Mouse (Mus musculus) intestine, embryonic 14.5 days (tissue): ENCODE results near the gene Dnali1. TPM values are rescaled to one million over a fixed set of nuclear protein-coding genes. Genes with fewer than 3 reads are reported as not detected.

Experiments used
- ATAC-seq: fragments of 200-750 bp; cut with Nextera tagmentation; replicated peaks from 2 replicates; pipeline ENCODE4 v1.8.0; 2017; ENCODE audit warnings: low read depth, moderate number of reproducible peaks, moderate TSS enrichment, moderate library complexity; ENCODE audit not compliant: low FRiP score, low TSS enrichment
- DNase-seq: peaks from one replicate; pipeline ENCODE4 v3.0.0-alpha.2; 2018; ENCODE audit warnings: low spot score
- H3K27ac ChIP-seq: fragments of 300-500 bp; sonication (generic); 2 replicates; pipeline ENCODE4 v1.5.1; 2014; ENCODE audit warnings: low read depth, mild to moderate bottlenecking, control low read depth
- H3K27me3 ChIP-seq: fragments of 300-500 bp; sonication (generic); replicated peaks from 2 replicates; pipeline ENCODE4 v1.6.1; 2014; ENCODE audit warnings: low read length, control low read depth; ENCODE audit not compliant: control insufficient read depth, insufficient read depth
- H3K36me3 ChIP-seq: fragments of 300-500 bp; sonication (generic); 2 replicates; pipeline ENCODE4 v1.6.1; 2014; ENCODE audit warnings: low read length, control low read depth; ENCODE audit not compliant: control insufficient read depth, insufficient read depth
- H3K4me1 ChIP-seq: fragments of 300-500 bp; sonication (generic); replicated peaks from 2 replicates; pipeline ENCODE4 v1.6.1; 2014; ENCODE audit warnings: low read length, control low read depth, mixed read lengths; ENCODE audit not compliant: control insufficient read depth, insufficient read depth
- H3K4me2 ChIP-seq: fragments of 300-500 bp; sonication (generic); 2 replicates; pipeline ENCODE4 v1.6.1; 2014; ENCODE audit warnings: low read length
- H3K4me3 ChIP-seq: fragments of 300-500 bp; sonication (generic); 2 replicates; pipeline ENCODE4 v1.5.1; 2014; ENCODE audit warnings: low read depth, low read length, control low read depth, mixed read lengths
- H3K9ac ChIP-seq: fragments of 300-500 bp; sonication (generic); 2 replicates; pipeline ENCODE4 v1.6.1; 2014; ENCODE audit warnings: mild to moderate bottlenecking, low read length
- H3K9me3 ChIP-seq: fragments of 300-500 bp; sonication (generic); 2 replicates; pipeline ENCODE4 v1.6.1; 2016; ENCODE audit warnings: low read length, control low read depth; ENCODE audit not compliant: control insufficient read depth
- WGBS: fragments of 180-500 bp; shearing (Covaris S2); extraction: QIAGEN DNeasy Blood & Tissue Kit; methylation state at CpG from one replicate; pipeline ENCODE4 v1.1.7; 2014; 5-methylcytosine and 5-hydroxymethylcytosine counted together
- polyA plus RNA-seq: library from polyadenylated mRNA; unstranded; fragments of >200 nt; fragmentation: Nextera tagmentation; extraction: Ambion mirVana; gene quantifications from 2 replicates; pipeline ENCODE4 v1.2.1, GENCODE M21; 2014

Gene Dnali1
- polyA plus RNA-seq, 1 experiment from 2014 or later, result 0.14 TPM

GRCm38 (mm10) chr4:125093031-125093430, 27.5 kb upstream of the Dnali1 start:
- peaks cover 41% of the 10 kb centered on the region for H3K36me3 ChIP-seq
- 88% methylated on average over 5 of the region's 5 CpGs for WGBS

GRCm38 (mm10) chr4:125085346-125085841, 19.9 kb upstream of the Dnali1 start:
- H3K36me3 ChIP-seq, result peaks cover 39% of the 10 kb centered on the region
- no peaks in the 10 kb centered on the region for H3K27me3 ChIP-seq
- peak overlapping the region; percentile 74 for H3K9ac ChIP-seq
- 0% methylated on average over 45 of the region's 45 CpGs for WGBS
- H3K27ac ChIP-seq, result peak overlapping the region; percentile 93
- peak overlapping the region; percentile 84 for H3K4me2 ChIP-seq
- peaks cover 11% of the 10 kb centered on the region for H3K4me1 ChIP-seq
- no peaks in the 10 kb centered on the region for H3K9me3 ChIP-seq
- ATAC-seq (peak; percentile 95), DNase-seq (no peak)
- H3K4me3 ChIP-seq, result peak overlapping the region; percentile 68

More at GRCm38 (mm10) chr4:125093031-125093430, 27.5 kb upstream of the Dnali1 start:
- Histone ChIP-seq H3K4me3 (no peak overlapping the region), H3K9ac (no peak overlapping the region), H3K9me3 (no peaks in the 10 kb centered on the region), H3K27ac (no peak overlapping the region), H3K4me2 (no peak overlapping the region), H3K4me1 (no peaks in the 10 kb centered on the region), H3K27me3 (no peaks in the 10 kb centered on the region)
- DNase-seq (no peak), ATAC-seq (no peak)

- no peaks in the 10 kb centered on the region for H3K27me3 ChIP-seq
- DNase-seq, result peak; percentile 97
- H3K9me3 ChIP-seq, result no peaks in the 10 kb centered on the region
- peak within 1 kb of the TSS; percentile 84 for H3K4me2 ChIP-seq
- H3K36me3 ChIP-seq, result peaks cover 32% of the 10 kb centered on the region
- peak within 1 kb of the TSS; percentile 68 for H3K4me3 ChIP-seq
- peaks cover 11% of the 10 kb centered on the region for H3K4me1 ChIP-seq
- 2% methylated on average over 50 of the region's 63 CpGs for WGBS
- H3K27ac ChIP-seq, result peak within 1 kb of the TSS; percentile 93
- H3K9ac ChIP-seq, result peak within 1 kb of the TSS; percentile 74
- peak; percentile 92 for ATAC-seq
Measured at GRCm38 (mm10) chr4:125084403-125085345, 19.2 kb upstream of the Dnali1 start, which contains the start of gene Meaf6. Gene Meaf6 (plus strand): TSS chr4:125085134.

- Histone ChIP-seq H3K27ac (no peak overlapping the region), H3K27me3 (no peaks in the 10 kb centered on the region), H3K4me2 (no peak overlapping the region), H3K36me3 (peaks cover 29% of the 10 kb centered on the region), H3K4me3 (no peak overlapping the region), H3K9me3 (no peaks in the 10 kb centered on the region), H3K9ac (no peak overlapping the region), H3K4me1 (no peaks in the 10 kb centered on the region)
- DNase-seq (no peak), ATAC-seq (no peak)
- WGBS, result 87% methylated on average over 2 of the region's 2 CpGs
Measured at GRCm38 (mm10) chr4:125078698-125079097, 13.2 kb upstream of the Dnali1 start.

GRCm38 (mm10) chr4:125077700-125078099, 12.2 kb upstream of the Dnali1 start:
- no peaks in the 10 kb centered on the region for H3K27me3 ChIP-seq
- H3K9ac ChIP-seq, result no peak overlapping the region
- DNase-seq (no peak), ATAC-seq (peak; percentile 60)
- no peak overlapping the region for H3K4me3 ChIP-seq
- no peak overlapping the region for H3K4me2 ChIP-seq
- no peak overlapping the region for H3K27ac ChIP-seq
- peaks cover 39% of the 10 kb centered on the region for H3K36me3 ChIP-seq
- WGBS, result 81% methylated on average over 2 of the region's 2 CpGs
- H3K4me1 ChIP-seq, result no peaks in the 10 kb centered on the region
- no peaks in the 10 kb centered on the region for H3K9me3 ChIP-seq

- peak within 1 kb of the TSS; percentile 92 for H3K4me3 ChIP-seq
- no peaks in the 10 kb centered on the region for H3K9me3 ChIP-seq
- DNase-seq (peak; percentile 94), ATAC-seq (peak; percentile 92)
- H3K9ac ChIP-seq, result peak within 1 kb of the TSS; percentile 86
- peak within 1 kb of the TSS; percentile 69 for H3K4me2 ChIP-seq
- peaks cover 32% of the 10 kb centered on the region for H3K36me3 ChIP-seq
- under 1% methylated on average over 78 of the region's 78 CpGs for whole genome bisulfite sequencing
- peaks cover 12% of the 10 kb centered on the region for H3K4me1 ChIP-seq
- H3K27ac ChIP-seq, result peak within 1 kb of the TSS; percentile 54; the same call in 1 of the 2 replicates
- H3K27me3 ChIP-seq, result no peaks in the 10 kb centered on the region
Measured at GRCm38 (mm10) chr4:125066490-125067370, 1.2 kb upstream of the Dnali1 start, which contains the start of gene Snip1. Gene Snip1 (plus strand): TSS chr4:125066672.

- H3K36me3 ChIP-seq, result peaks cover 3% of the 10 kb centered on the region
- ATAC-seq (no peak), DNase-seq (no peak)
- no peaks in the 10 kb centered on the region for H3K27me3 ChIP-seq
- no peak overlapping the region for H3K9ac ChIP-seq
- peaks cover 12% of the 10 kb centered on the region for H3K4me1 ChIP-seq
- H3K4me2 ChIP-seq, result no peak overlapping the region
- H3K9me3 ChIP-seq, result no peaks in the 10 kb centered on the region
- H3K27ac ChIP-seq, result no peak overlapping the region
- H3K4me3 ChIP-seq, result no peak overlapping the region
- WGBS, result 64% methylated on average over 8 of the region's 8 CpGs
Measured at GRCm38 (mm10) chr4:125063829-125064228, 1.7 kb downstream of the Dnali1 start.

- ATAC-seq (peak; percentile 87), DNase-seq (peak; percentile 78)
- Histone ChIP-seq H3K4me2 (peak overlapping the region; percentile 46), H3K4me1 (no peaks in the 10 kb centered on the region), H3K4me3 (peak overlapping the region; percentile 10; the same call in 1 of the 2 replicates), H3K9ac (no peak overlapping the region), H3K9me3 (no peaks in the 10 kb centered on the region), H3K36me3 (peaks cover 27% of the 10 kb centered on the region), H3K27me3 (no peaks in the 10 kb centered on the region), H3K27ac (no peak overlapping the region)
- WGBS, result 4% methylated on average over 8 of the region's 8 CpGs
Measured at GRCm38 (mm10) chr4:125059025-125059424, 6.5 kb downstream of the Dnali1 start.
